Mouse (Mus musculus): ENCODE results near the gene Ece1. TPM values are rescaled to one million over a fixed set of nuclear protein-coding genes. Genes with fewer than 3 reads are reported as not detected.

Ece1 gene
- 9.1 and 12.0 TPM in 2 replicates for polyA plus RNA-seq (2014; fragmentation: Nextera tagmentation; extraction: Ambion mirVana)

DNA sequence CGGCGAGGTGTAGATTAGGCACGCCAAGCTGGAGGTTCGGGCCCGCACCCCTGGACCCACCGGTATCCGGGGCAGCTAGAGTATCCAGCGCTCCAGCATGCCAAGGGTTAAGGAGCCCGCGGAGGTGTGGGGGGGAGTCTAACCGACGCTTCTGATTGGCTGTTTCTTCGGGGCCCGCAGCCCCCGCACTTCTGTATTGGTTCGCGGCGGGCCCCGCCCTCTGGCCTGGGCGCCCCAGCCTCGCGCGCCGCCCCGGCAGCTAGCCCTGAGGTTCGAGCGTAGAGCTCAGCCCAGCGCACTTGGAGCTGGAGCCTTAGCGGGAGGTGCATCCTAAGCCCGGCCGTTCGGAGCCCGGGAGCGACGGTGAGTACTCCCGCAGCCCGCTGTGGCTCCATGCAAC, at the start of gene Ece1:
Ece1 (plus strand) TSS at position 219 of the 400 bp plus-strand sequence.
- peak within 1 kb of the TSS; percentile 79 for H3K4me2 ChIP-seq (ENCODE audit: low read length)
- H3K4me1 ChIP-seq (ENCODE audit: control insufficient read depth, insufficient read depth, low read length): peaks cover 25% of the 10 kb centered on the region
- peak within 1 kb of the TSS; percentile 77 for H3K9ac ChIP-seq (ENCODE audit: low read length)
- no peaks in the 10 kb centered on the region for H3K9me3 ChIP-seq (replicated peaks; ENCODE audit: control insufficient read depth, low read length)
- H3K27me3 ChIP-seq (replicated peaks; ENCODE audit: control insufficient read depth, insufficient read depth, low read length): no peaks in the 10 kb centered on the region
- H3K4me3 ChIP-seq (ENCODE audit: low read depth, low read length): peak within 1 kb of the TSS; percentile 72
- peak; percentile 95 for DNase-seq (ENCODE audit: low spot score)
- 1% methylated on average over 37 of the region's 37 CpGs for WGBS
- ATAC-seq: peak; percentile 95
- H3K36me3 ChIP-seq (ENCODE audit: control insufficient read depth, insufficient read depth, low read length): no peaks in the 10 kb centered on the region
- H3K27ac ChIP-seq (ENCODE audit: low read depth, low read length): peak within 1 kb of the TSS; percentile 21; the same call in 1 of the 2 replicates

DNA sequence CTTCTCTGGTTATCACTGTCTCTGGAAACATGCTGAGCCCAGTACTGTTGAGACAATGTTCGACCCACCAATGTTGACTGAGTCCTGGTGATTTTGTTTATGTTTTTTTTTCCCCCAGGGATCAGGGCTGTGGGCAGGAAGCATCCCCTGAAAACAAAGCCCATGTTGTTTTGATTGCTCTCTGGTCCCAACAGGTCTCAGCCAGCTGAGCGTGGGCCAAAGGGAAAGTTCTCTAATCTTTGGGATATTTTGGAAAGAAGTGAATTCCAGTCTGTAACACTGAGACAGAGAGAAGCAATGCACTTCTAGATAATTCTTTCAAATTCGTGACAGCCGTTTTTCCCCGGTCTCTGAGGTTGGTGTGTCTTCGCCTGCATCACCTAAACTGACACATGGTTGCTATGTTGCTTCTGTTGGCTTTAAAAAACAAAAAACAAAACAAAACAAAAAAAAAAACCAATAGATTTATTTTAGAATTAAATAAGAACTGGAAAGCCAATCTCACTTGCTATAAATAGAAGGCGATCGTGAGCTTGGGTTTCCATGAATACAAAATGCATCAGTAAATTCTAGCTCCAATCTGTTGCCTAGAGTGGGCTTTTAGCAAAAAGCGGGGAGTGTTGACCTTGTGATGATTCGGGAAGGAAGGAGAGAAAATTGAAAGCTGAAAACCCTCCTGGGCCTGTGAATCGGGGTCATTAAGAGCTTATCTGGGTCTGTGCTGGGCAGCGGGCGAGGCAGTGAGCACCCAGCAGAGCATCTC, 48.9 kb upstream of the Ece1 start:
- H3K36me3 ChIP-seq (ENCODE audit: control insufficient read depth, insufficient read depth, low read length): no peaks in the 10 kb centered on the region
- DNase-seq (ENCODE audit: low spot score) (no peak), ATAC-seq (no peak)
- no peak overlapping the region for H3K4me3 ChIP-seq (ENCODE audit: low read depth, low read length)
- no peak overlapping the region; the same call in 1 of the 2 replicates for H3K27ac ChIP-seq (ENCODE audit: low read depth, low read length)
- H3K4me1 ChIP-seq (ENCODE audit: control insufficient read depth, insufficient read depth, low read length): no peaks in the 10 kb centered on the region
- H3K27me3 ChIP-seq (replicated peaks; ENCODE audit: control insufficient read depth, insufficient read depth, low read length): no peaks in the 10 kb centered on the region
- H3K9me3 ChIP-seq (replicated peaks; ENCODE audit: control insufficient read depth, low read length): no peaks in the 10 kb centered on the region
- WGBS: 74% methylated on average over 13 of the region's 13 CpGs
- no peak overlapping the region for H3K4me2 ChIP-seq (ENCODE audit: low read length)
- no peak overlapping the region for H3K9ac ChIP-seq (ENCODE audit: low read length)

DNA sequence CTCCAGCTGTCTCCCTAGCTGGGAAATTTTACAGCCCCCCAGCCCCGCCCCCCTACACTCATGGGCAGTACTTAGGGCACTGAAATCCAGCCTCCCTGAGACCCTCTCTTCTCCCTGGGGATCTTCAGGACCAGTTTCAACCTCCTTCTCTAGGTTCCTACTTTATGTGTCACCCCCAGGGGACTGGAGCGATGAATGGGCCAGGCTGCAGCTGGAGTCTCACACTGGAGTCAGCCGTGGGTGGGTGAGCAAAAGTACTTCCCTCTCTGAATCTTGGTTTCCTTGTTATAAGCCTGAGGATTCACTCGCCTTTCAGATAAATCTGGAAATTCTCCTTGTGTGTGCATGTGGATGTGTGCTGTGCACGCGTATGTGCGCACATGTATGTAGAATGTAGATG, 47.9 kb upstream of the Ece1 start:
- Histone ChIP-seq H3K27ac (ENCODE audit: low read depth, low read length) (no peak overlapping the region), H3K36me3 (ENCODE audit: control insufficient read depth, insufficient read depth, low read length) (no peaks in the 10 kb centered on the region), H3K27me3 (replicated peaks; ENCODE audit: control insufficient read depth, insufficient read depth, low read length) (no peaks in the 10 kb centered on the region), H3K4me3 (ENCODE audit: low read depth, low read length) (no peak overlapping the region), H3K9ac (ENCODE audit: low read length) (no peak overlapping the region), H3K4me1 (ENCODE audit: control insufficient read depth, insufficient read depth, low read length) (no peaks in the 10 kb centered on the region), H3K4me2 (ENCODE audit: low read length) (no peak overlapping the region), H3K9me3 (replicated peaks; ENCODE audit: control insufficient read depth, low read length) (no peaks in the 10 kb centered on the region)
- no peak for ATAC-seq
- no peak for DNase-seq (ENCODE audit: low spot score)
- 86% methylated on average over 7 of the region's 7 CpGs for WGBS

DNA sequence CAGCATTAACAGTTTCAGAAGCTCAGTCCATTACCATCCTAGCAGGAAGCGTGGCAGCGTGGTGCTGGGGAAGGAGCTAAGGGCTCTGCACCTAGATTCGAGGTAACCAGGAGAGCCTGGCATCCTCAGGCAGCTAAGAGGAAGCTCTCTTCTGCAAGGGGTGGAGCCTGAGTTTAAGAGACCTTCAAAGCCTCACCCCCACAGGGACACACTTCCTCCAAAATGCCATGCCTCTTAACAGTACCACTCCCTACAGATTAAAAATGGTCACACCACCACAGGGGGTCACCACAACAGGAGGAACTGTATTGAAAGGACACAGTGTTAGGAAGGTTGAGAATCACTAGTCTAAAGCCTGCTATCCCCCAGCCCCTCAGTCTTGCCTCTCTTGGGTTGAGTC, 46.6 kb upstream of the Ece1 start:
- no peak for ATAC-seq
- 82% methylated on average over 3 of the region's 3 CpGs for WGBS
- H3K9me3 ChIP-seq (replicated peaks; ENCODE audit: control insufficient read depth, low read length): no peaks in the 10 kb centered on the region
- H3K4me1 ChIP-seq (ENCODE audit: control insufficient read depth, insufficient read depth, low read length): no peaks in the 10 kb centered on the region; the same call in 1 of the 2 replicates
- DNase-seq (ENCODE audit: low spot score): no peak
- H3K36me3 ChIP-seq (ENCODE audit: control insufficient read depth, insufficient read depth, low read length): no peaks in the 10 kb centered on the region
- H3K9ac ChIP-seq (ENCODE audit: low read length): no peak overlapping the region
- H3K27ac ChIP-seq (ENCODE audit: low read depth, low read length): no peak overlapping the region
- H3K4me3 ChIP-seq (ENCODE audit: low read depth, low read length): no peak overlapping the region
- no peak overlapping the region for H3K4me2 ChIP-seq (ENCODE audit: low read length)
- no peaks in the 10 kb centered on the region for H3K27me3 ChIP-seq (replicated peaks; ENCODE audit: control insufficient read depth, insufficient read depth, low read length)

DNA sequence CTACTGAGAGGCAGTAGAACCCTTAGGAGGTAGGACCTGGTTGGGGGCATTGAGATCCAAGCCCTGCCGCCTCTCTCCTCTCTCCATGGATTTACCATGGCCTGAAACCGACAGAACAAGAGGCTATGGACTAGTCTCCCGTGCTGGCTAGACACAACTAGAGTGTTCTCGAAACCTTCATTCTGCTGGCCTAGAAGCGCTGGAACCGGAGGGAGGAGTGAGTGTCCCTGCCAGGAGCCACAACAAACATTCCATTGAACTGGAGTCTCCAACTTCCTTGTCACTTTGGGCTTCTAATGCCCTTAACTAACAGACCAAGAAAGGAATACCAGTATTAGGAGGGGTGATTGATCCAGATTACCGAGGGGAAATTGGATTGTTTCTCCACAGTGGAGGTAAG, 45.8 kb upstream of the Ece1 start:
- WGBS: 82% methylated on average over 7 of the region's 7 CpGs
- Histone ChIP-seq H3K4me3 (ENCODE audit: low read depth, low read length) (no peak overlapping the region), H3K4me2 (ENCODE audit: low read length) (no peak overlapping the region), H3K4me1 (ENCODE audit: control insufficient read depth, insufficient read depth, low read length) (no peaks in the 10 kb centered on the region; the same call in 1 of the 2 replicates), H3K9ac (ENCODE audit: low read length) (no peak overlapping the region), H3K27me3 (replicated peaks; ENCODE audit: control insufficient read depth, insufficient read depth, low read length) (no peaks in the 10 kb centered on the region), H3K36me3 (ENCODE audit: control insufficient read depth, insufficient read depth, low read length) (no peaks in the 10 kb centered on the region), H3K27ac (ENCODE audit: low read depth, low read length) (no peak overlapping the region), H3K9me3 (replicated peaks; ENCODE audit: control insufficient read depth, low read length) (no peaks in the 10 kb centered on the region)
- no peak for DNase-seq (ENCODE audit: low spot score)
- no peak for ATAC-seq

DNA sequence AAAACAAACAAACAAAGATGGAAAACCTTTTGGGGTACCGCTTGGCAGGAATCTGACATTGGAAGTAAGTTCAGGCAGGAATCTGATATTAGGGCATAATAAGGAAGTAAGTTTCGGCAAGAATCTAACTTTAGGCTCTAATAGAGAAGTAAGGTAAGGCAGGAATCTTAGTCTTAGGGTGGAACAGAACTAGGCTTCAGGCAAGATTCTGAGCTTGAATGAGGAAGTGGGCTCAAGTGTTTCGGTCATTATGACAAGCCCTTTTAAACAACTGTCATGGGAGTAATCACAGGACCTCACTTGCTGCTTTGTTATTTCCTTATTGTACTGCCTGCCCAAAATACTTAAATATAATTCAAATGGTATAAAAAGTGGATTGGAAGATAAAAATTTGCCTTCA, 43.7 kb upstream of the Ece1 start:
- 92% methylated on average over 3 of the region's 3 CpGs for WGBS
- no peaks in the 10 kb centered on the region for H3K36me3 ChIP-seq (ENCODE audit: control insufficient read depth, insufficient read depth, low read length)
- H3K9me3 ChIP-seq (replicated peaks; ENCODE audit: control insufficient read depth, low read length): no peaks in the 10 kb centered on the region
- ATAC-seq: no peak
- H3K4me3 ChIP-seq (ENCODE audit: low read depth, low read length): no peak overlapping the region
- H3K4me1 ChIP-seq (ENCODE audit: control insufficient read depth, insufficient read depth, low read length): no peaks in the 10 kb centered on the region; the same call in 1 of the 2 replicates
- no peak overlapping the region for H3K9ac ChIP-seq (ENCODE audit: low read length)
- H3K27ac ChIP-seq (ENCODE audit: low read depth, low read length): no peak overlapping the region
- H3K27me3 ChIP-seq (replicated peaks; ENCODE audit: control insufficient read depth, insufficient read depth, low read length): no peaks in the 10 kb centered on the region
- no peak for DNase-seq (ENCODE audit: low spot score)
- no peak overlapping the region for H3K4me2 ChIP-seq (ENCODE audit: low read length)

DNA sequence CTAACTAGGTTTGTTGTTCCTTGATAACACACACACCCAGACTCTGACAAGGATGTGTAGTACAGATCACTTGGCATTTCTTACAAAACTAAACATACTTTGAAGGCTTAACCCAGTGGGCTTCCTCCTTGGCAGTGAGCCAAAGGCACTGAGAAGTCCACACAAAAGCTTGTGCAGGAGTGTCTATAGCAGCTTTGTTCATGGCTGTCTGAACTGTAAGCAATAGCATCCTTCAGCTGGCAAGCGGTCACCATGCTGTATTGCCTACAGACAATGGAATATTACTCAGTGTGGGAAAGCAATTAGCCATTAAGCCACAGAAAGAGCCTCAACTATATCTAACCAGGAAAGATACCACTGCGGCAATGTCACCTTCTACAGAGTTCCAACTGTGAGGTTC, 42.5 kb upstream of the Ece1 start:
- Histone ChIP-seq H3K4me1 (ENCODE audit: control insufficient read depth, insufficient read depth, low read length) (no peaks in the 10 kb centered on the region; the same call in 1 of the 2 replicates), H3K4me3 (ENCODE audit: low read depth, low read length) (no peak overlapping the region), H3K27ac (ENCODE audit: low read depth, low read length) (no peak overlapping the region), H3K9me3 (replicated peaks; ENCODE audit: control insufficient read depth, low read length) (no peaks in the 10 kb centered on the region), H3K36me3 (ENCODE audit: control insufficient read depth, insufficient read depth, low read length) (no peaks in the 10 kb centered on the region), H3K4me2 (ENCODE audit: low read length) (no peak overlapping the region), H3K9ac (ENCODE audit: low read length) (no peak overlapping the region), H3K27me3 (replicated peaks; ENCODE audit: control insufficient read depth, insufficient read depth, low read length) (no peaks in the 10 kb centered on the region)
- DNase-seq (ENCODE audit: low spot score) (peak; percentile 67), ATAC-seq (peak; percentile 34; the same call in 1 of the 2 replicates)
- 25% methylated on average over 2 of the region's 2 CpGs for WGBS

DNA sequence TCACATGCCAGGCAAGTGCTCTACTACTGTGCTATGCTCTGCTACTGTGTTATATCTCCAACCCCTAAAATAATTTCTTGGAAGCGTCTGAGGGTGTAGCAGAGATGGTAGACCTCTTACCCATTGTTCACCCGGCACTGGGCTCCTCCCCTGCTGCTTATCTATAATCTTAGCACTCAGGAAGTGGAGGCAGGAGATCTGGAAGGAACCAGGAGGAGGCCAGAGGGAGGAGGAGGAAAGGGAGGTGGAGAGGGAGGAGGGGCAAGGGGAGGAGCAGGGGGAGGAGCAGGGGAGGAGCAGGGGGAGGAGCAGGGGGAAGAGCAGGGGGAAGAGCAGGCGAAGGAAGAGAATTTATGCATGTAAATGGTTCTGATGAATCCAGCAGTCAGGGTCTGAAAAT, 41.3 kb upstream of the Ece1 start:
- Histone ChIP-seq H3K9ac (ENCODE audit: low read length) (no peak overlapping the region), H3K4me3 (ENCODE audit: low read depth, low read length) (no peak overlapping the region), H3K4me2 (ENCODE audit: low read length) (no peak overlapping the region), H3K9me3 (replicated peaks; ENCODE audit: control insufficient read depth, low read length) (no peaks in the 10 kb centered on the region), H3K27ac (ENCODE audit: low read depth, low read length) (no peak overlapping the region), H3K36me3 (ENCODE audit: control insufficient read depth, insufficient read depth, low read length) (no peaks in the 10 kb centered on the region), H3K4me1 (ENCODE audit: control insufficient read depth, insufficient read depth, low read length) (no peaks in the 10 kb centered on the region; the same call in 1 of the 2 replicates), H3K27me3 (replicated peaks; ENCODE audit: control insufficient read depth, insufficient read depth, low read length) (no peaks in the 10 kb centered on the region)
- 48% methylated on average over 3 of the region's 3 CpGs for WGBS
- DNase-seq (ENCODE audit: low spot score): no peak
- ATAC-seq: no peak

DNA sequence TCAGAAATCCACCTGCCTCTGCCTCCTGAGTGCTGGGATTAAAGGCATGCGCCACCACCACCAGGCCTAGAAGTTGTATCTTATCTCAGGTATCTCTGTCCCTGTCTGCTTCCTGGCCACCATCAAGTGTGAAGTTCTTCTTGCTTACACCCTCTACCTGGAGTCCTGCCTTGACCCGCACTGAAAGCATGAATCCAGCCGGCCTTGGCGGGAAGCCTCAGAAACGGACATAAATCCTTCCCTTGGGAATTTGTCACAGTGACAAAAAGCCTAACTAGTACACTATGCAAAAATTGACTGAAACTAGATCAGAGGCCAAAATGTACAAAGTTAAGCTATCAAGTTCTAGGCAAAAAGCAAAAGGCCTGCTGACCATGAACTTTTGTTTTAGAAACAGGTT, 39.5 kb upstream of the Ece1 start:
- DNase-seq (ENCODE audit: low spot score): no peak
- no peak for ATAC-seq

More for the DNA sequence above, 39.5 kb upstream of the Ece1 start:
- H3K9ac ChIP-seq (ENCODE audit: low read length): no peak overlapping the region
- H3K4me2 ChIP-seq (ENCODE audit: low read length): no peak overlapping the region
- no peaks in the 10 kb centered on the region for H3K36me3 ChIP-seq (ENCODE audit: control insufficient read depth, insufficient read depth, low read length)
- H3K27ac ChIP-seq (ENCODE audit: low read depth, low read length): no peak overlapping the region
- no peaks in the 10 kb centered on the region; the same call in 1 of the 2 replicates for H3K4me1 ChIP-seq (ENCODE audit: control insufficient read depth, insufficient read depth, low read length)
- H3K9me3 ChIP-seq (replicated peaks; ENCODE audit: control insufficient read depth, low read length): no peaks in the 10 kb centered on the region
- WGBS: 92% methylated on average over 5 of the region's 5 CpGs
- no peak overlapping the region for H3K4me3 ChIP-seq (ENCODE audit: low read depth, low read length)
- no peaks in the 10 kb centered on the region for H3K27me3 ChIP-seq (replicated peaks; ENCODE audit: control insufficient read depth, insufficient read depth, low read length)

All from forebrain, embryonic 14.5 days (tissue).